Mouse (Mus musculus) T-helper 17 cell (primary cell): Measurements from ENCODE around the gene Tmem213.

ENCODE experiments used
- in situ Hi-C, 2 experiments: fragments of 300-600 bp; cut with MboI, MseI; formaldehyde crosslinking; loops; 1 replicate in 1 of 2; 2 replicates in 1 of 2; pipeline ENCODE4 v1.15.1; 2025; ENCODE audit warnings: high pct_unique_total_duplicates in 2 of 2

Tmem213 gene

GRCm38 (mm10) chr6:38109160-38109795 is at the start of gene Tmem213:
TSS of gene Tmem213 (plus strand) at chr6:38109255.
- in situ Hi-C loops: no loop called here

GRCm38 (mm10) chr6:38064621-38065020 is 44.4 kb upstream of the Tmem213 start:
- in situ Hi-C loops: loop anchor here in 1 of 2 experiments (5.0 kb wide), 2 partner anchors 52 to 472 kb away; no protein-coding TSS in a partner anchor

- in situ Hi-C loops: loop anchor here in 1 of 2 experiments (5.0 kb wide), 2 partner anchors 53 to 473 kb away; no protein-coding TSS in a partner anchor
These were observed 43.9 kb upstream of the Tmem213 start for GRCm38 (mm10) chr6:38065122-38065500.

DNA sequence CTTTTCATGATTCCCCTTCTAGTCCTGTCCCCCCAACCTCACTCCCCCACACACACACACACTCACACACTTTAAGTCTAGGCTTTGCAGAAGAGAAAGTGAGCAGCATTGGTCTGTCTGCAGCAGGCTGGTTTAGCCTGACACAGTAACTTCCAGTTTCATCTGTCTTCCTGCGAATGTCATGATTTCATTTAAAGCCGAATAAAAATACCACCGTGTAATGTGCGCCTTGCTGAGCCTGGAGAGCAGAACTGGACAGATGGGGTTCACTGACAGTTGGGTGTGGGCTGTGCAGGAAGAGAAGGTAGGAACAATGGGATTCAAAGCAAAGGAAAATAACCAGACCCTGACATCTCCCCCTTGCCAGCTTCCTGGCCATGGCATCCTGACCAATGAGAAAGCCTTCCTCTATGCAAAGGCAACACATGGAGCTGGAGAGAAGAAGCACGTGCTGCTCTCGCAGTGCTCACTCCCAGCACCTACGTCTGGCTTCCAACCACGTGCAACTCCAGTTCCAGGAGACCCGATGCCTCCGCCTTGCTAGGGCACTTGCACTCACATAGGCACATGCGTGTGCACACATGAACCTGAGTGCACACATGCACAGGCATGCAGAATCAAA is 43.4 kb upstream of the Tmem213 start:
- in situ Hi-C loops: loop anchor here in 1 of 2 experiments (5.0 kb wide), 2 partner anchors 53 to 473 kb away; no protein-coding TSS in a partner anchor

DNA sequence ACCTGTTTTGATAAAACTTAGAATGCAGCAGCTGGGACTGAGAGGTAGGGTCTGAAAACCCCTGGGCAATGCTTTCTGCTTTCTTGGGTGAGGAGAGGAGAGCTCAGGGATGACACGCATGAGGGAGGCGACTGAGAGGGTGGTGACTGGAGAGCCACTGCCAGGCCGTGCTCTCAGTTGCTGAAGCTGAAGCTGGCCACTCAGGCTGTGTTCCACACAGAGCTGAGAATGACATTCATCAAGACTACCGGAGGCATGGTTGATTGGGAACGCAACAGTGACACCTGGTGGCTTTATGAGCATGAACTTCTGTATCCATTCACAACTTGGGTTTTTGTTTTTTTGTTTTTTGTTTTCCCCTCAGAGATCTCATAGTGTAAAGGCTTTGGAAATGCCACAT is 42.8 kb upstream of the Tmem213 start:
- in situ Hi-C loops: loop anchor here in 1 of 2 experiments (5.0 kb wide), 2 partner anchors 54 to 474 kb away; no protein-coding TSS in a partner anchor

- in situ Hi-C loops: no loop called here
These were observed 37.8 kb upstream of the Tmem213 start for GRCm38 (mm10) chr6:38071256-38071655.

- in situ Hi-C loops: no loop called here
These were observed 36.8 kb upstream of the Tmem213 start for GRCm38 (mm10) chr6:38072137-38072796.

DNA sequence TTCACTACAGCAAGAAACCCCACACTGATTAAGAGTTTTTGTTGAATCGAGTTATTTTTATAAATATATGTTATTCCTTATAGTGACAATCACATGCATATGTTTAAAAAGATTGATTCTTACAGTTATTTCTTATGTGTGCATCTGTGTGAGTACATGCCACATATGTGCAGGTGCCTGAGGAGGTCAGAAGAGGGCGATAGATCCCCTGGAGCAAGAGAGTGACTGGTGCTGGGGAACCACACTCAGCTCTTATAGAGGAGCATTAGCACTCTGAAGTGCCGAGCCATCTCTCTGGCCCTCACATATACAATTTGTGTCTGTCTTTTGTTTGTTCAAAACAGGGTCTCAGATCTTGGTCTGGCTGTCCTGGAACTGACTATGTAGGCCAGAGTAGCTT is 35.5 kb upstream of the Tmem213 start:
- in situ Hi-C loops: no loop called here

DNA sequence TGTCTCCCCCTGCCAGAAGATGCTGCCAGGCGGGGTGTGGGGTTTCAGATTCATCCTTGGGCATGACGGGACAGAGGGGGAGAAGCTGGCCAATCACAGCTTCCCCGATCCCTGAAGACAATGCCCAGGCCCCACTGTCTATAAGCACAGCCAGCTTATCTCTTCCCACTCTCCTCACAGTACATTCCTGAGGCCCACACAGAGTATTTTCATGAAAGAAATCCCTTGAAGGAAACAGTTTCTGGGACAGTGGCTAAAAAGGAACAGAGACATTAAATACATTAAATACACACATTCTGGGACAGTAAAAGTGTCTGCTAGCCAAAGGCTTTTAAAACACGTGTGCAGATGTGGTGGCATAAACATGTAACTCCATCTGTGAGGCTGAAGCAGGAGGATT is 28.7 kb upstream of the Tmem213 start:
- in situ Hi-C loops: no loop called here

- in situ Hi-C loops: no loop called here
These were observed 27.2 kb upstream of the Tmem213 start for GRCm38 (mm10) chr6:38081727-38082341.

- in situ Hi-C loops: no loop called here
These were observed 25.9 kb upstream of the Tmem213 start for GRCm38 (mm10) chr6:38083204-38083603.

DNA sequence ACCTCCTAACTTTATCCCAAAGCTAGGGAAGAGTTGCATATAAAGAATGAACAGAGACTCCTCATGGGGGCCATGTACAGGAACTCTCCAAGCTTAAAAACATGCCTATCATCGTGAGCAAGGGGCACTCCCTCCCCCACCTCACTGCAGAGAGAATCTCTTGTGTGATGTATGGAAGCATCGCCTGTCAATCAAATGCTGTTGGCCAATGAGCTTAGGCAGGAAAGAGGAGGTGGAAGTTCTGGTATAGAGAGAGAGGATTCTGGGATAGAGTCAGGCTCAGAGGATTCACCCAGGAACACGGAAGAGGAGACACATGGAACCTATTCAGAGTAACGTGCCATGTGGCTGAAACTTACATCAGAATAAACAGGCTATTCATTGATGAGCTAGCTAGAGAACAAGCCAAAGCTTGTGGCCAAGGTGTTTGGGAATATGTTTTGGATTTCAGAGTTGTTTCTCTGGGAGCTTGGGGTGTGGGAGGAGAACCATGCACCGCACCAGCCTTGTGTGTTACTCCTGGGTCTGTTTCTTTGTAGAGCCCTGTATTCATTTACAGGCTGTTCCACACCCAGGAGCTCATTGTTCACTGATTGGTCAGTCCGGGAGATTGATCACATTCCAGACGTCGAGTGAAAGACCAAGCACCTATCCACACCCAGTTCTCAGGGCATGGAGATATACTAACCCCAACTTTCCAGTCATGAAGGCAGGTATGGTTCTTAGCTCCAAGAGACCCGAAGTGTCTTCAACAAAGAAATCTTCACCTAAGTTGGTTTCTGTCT is 21.6 kb upstream of the Tmem213 start:
- in situ Hi-C loops: no loop called here

DNA sequence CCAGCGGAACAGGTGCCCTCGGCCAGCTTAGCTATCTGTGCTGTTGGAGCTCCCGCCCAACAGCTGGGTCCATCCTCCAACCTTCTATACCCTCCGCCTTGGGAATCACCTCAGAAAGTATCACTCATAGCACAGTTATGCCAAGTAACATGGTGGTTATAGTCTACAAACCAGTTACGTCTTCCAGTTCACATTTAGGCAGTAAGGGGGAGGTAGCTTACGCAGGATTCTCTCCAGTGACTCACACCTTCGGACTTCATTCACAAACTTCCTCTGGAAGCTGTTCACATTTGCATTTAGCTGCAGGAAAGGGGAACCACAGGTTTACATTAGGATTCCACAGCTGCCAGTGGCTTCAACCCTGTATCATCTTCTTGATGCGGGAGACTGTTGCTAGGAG is 16.5 kb upstream of the Tmem213 start:
- in situ Hi-C loops: no loop called here

DNA sequence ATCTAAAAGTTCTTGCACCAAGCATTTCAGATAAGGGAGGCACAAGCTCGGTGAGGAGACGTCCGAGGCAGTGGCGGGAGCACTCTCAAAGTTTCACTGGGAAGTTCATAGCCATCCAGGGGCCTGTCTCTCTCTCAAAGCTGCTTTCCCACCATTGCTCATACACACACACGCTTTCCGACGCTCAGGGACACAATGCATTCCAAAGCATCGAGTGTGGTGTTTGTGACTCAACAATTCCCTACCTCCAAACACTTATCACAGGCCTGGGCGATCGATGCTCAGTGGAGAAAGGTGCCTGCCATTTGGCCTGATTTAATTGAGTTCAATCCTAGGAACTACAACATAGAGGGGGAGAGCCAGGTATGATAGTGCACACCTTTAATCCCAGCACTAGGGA is 14.4 kb upstream of the Tmem213 start:
- in situ Hi-C loops: no loop called here

GRCm38 (mm10) chr6:38096961-38097370 is 12.1 kb upstream of the Tmem213 start:
- in situ Hi-C loops: no loop called here

GRCm38 (mm10) chr6:38102216-38102795 is 6.7 kb upstream of the Tmem213 start:
- in situ Hi-C loops: no loop called here

- in situ Hi-C loops: no loop called here
These were observed 5.3 kb upstream of the Tmem213 start for GRCm38 (mm10) chr6:38103775-38104174.

DNA sequence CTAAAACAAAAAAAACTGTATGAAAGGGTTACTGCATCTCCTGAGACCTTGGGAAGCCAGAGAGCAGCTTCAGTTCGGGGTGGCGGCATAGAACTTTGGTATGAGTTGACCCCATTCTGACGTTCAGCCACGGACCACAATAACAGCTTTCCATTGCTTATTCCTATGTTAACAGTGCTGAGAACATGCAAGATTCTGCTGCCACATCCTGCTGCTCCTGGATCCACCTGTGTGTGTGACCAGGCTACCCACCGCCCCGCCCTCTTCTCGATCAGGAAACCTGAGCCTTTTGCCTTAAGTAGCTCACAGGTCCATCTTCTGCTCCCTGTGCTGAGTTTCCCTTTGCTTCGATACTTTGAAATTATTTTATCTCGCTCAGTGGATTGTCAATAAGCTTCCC is 3.1 kb upstream of the Tmem213 start:
- in situ Hi-C loops: no loop called here

DNA sequence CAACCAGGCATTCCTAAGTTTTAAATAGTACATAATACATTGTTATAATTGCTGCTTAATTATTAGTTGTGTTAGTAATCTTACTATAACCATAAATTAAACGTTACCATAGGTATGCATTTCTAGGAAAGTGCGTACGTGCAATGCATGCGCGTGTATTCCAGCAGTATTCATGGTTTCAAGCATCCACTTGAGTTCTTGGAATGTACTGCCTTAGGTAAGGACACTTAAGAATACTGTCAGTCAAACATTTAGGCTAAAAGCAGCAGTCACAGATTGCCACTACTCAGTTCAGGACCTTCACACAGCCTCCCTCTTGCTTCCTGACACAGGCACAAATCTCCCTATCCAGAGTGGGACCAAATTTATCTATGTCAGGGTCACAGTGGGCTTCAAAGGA is 606 bp upstream of the Tmem213 start:
- in situ Hi-C loops: no loop called here

GRCm38 (mm10) chr6:38109871-38110270 is 816 bp downstream of the Tmem213 start:
- in situ Hi-C loops: no loop called here

DNA sequence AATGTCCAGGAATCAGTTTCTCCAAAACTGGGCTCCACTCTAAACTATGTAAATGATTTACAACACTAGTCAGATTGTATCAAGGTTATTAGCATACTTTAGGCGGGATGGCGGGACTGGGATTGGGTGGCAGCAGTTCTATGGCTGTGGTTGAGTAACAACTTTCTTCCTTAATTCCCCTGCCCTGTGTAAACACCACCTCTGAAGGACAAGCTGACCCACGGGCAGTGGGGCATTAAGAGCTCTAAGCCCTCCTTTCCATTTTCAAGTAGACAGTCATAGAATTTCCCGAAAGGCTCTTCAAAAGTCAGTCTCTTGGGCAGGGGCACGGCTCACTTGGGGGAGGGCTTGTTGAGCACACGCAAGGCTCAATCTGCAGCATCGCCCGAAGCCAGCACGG is 1.8 kb downstream of the Tmem213 start:
- in situ Hi-C loops: no loop called here
